Mouse (Mus musculus) testis, adult 2 months (tissue): ENCODE data around the gene Papss1. TPM values are rescaled to one million over a fixed set of nuclear protein-coding genes. Genes with fewer than 3 reads are reported as not detected.

Experiments
- H3K27ac ChIP-seq: fragments of 200-500 bp; 2 replicates; pipeline ENCODE4 v1.5.1; 2012; ENCODE audit warnings: low read depth, low read length; ENCODE audit not compliant: control insufficient read depth, insufficient read depth
- H3K27me3 ChIP-seq: fragments of 200-500 bp; 2 replicates; pipeline ENCODE4 v1.6.1; 2012; ENCODE audit warnings: mild to moderate bottlenecking, low read length, moderate library complexity; ENCODE audit not compliant: control insufficient read depth, insufficient read depth
- H3K36me3 ChIP-seq: fragments of 200-500 bp; 2 replicates; pipeline ENCODE4 v1.6.1; 2012; ENCODE audit warnings: mild to moderate bottlenecking, low read length; ENCODE audit not compliant: control insufficient read depth, insufficient read depth
- H3K4me1 ChIP-seq: fragments of 200-500 bp; 2 replicates; pipeline ENCODE4 v1.6.1; 2012; ENCODE audit warnings: low read length; ENCODE audit not compliant: control insufficient read depth, insufficient read depth
- H3K4me3 ChIP-seq: fragments of 200-500 bp; 2 replicates; pipeline ENCODE4 v1.5.1; 2012; ENCODE audit warnings: low read depth, mild to moderate bottlenecking, low read length, moderate library complexity, mixed read lengths; ENCODE audit not compliant: control insufficient read depth
- CTCF ChIP-seq: fragments of 200-500 bp; IDR thresholded peaks from 2 replicates; pipeline ENCODE4 v1.5.1; 2012; ENCODE audit warnings: low read depth, mild to moderate bottlenecking, inconsistent platforms, low read length, moderate library complexity; ENCODE audit not compliant: control insufficient read depth, insufficient read depth, insufficient replicate concordance
- POLR2A ChIP-seq: fragments of 200-500 bp; IDR thresholded peaks from 2 replicates; pipeline ENCODE4 v1.6.1; 2012; ENCODE audit warnings: low read depth, mild to moderate bottlenecking, inconsistent platforms, low read length, moderate library complexity; ENCODE audit not compliant: control insufficient read depth
- polyA plus RNA-seq: library from polyadenylated mRNA; depleted of rRNA; stranded (reverse); fragments of >200 nt; gene quantifications from 2 replicates; pipeline ENCODE4 v1.2.3, GENCODE M21; 2012

Gene Papss1
- polyA plus RNA-seq, 1 experiment: 5.7 TPM

DNA sequence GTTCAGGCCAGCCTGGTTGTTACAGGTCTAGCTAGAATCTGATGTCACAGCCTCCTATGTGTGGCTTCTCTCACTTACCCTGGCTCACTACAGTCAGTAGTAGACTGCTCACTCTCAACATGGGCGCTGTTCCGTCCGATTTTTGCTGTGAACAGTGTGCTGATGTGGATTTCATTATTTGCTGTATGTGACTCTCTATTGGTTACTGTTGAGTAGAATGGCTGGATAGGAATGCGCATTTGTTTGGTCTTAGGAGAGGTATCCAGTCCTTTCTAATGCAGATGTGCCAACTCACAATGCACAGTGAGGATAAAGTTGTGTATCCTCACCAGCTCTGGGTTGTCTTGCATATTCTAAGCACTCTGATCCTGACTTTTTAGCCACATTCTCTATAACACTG, 62.9 kb downstream of the Papss1 start:
- Histone ChIP-seq H3K36me3 (no peaks in the 10 kb centered on the region), H3K27ac (no peak overlapping the region), H3K4me3 (no peak overlapping the region), H3K27me3 (no peaks in the 10 kb centered on the region), H3K4me1 (no peaks in the 10 kb centered on the region)
- TF ChIP-seq POLR2A: no peak
- TF ChIP-seq CTCF: no peak

DNA sequence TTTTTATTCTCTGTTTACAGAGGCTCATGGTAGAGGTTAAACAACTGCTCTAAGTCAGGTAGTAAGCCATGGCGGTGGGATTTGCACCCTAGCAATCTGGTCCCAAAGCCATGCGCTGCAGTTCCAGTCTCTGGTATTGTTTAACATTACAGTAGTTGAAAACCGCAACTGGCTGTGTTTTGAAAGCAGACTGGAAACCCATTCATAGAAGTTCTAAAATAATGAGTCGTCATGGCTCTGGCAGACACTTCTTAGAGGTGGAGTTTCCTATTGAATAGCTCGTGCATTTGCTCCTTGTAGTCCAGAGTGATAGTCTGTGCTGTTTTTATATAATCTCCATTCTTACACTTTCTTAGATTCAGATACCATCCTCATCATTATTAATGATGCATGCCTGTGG, 63.7 kb downstream of the Papss1 start:
- TF ChIP-seq POLR2A (no peak), CTCF (no peak)
- Histone ChIP-seq H3K4me3 (no peak overlapping the region), H3K4me1 (no peaks in the 10 kb centered on the region), H3K27ac (no peak overlapping the region), H3K27me3 (no peaks in the 10 kb centered on the region), H3K36me3 (no peaks in the 10 kb centered on the region)

DNA sequence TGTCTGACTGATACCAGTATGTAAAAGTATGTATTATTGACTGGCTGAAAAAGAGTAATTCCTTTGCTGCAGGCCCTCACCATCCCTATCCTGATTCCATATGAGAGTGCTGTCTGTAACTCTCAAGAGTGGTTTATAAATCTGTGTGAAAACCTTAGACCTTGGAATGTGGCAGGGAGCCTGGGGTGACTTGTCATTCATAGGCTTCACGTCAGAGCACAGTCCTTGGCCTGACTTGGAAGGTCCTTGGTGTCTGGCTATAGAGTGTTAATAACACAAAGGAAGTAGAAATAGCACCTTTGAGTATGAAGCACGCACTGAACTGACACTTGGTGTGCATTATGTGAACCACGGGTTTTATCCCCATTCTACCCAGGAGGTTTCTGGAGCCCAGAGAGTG, 64.4 kb downstream of the Papss1 start:
- Histone ChIP-seq H3K27me3 (no peaks in the 10 kb centered on the region), H3K4me3 (no peak overlapping the region), H3K36me3 (no peaks in the 10 kb centered on the region), H3K4me1 (no peaks in the 10 kb centered on the region), H3K27ac (no peak overlapping the region)
- no peak for TF ChIP-seq POLR2A
- no peak for TF ChIP-seq CTCF

DNA sequence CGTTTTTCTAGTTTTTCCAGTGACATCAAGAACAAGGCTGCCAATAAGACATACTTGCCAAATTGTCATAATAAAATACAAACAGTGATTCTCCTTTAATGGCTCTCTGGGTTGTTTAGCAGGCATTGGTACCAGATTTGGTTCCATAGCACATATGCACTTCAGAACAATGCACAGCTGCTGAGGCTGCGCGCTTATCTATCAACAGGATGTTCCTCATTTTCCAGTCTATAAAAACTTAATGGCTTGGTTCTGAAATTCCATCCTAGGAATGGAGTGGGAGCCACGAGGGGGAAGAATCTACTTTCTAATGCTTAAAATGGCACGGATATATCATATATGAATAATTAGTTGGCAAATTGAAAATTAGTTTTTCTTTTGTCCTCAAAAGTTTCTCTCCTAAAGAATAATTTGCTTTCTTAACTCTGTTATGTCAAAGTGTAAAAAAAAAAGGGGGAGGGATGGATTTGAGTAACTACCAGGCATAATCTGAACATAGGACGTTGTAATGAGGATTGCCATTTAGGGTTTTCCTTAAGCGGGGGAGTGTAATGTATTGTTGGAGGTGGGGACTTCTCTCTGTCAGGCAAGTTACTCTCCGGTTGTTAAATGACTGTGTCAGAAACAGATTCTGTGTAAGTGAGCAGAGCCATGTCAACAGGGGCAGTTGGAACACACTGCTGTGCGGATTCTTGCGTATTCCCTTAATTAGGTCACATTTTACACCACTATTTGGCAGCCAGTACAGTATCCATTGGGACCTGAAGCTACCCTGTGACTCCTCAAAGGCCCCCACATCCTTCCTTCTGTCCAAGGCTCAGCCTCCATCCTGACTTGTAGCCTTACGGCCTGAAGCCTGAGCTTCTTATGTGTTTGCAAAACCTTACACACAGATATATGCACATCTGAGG, 66.1 kb downstream of the Papss1 start:
- Histone ChIP-seq H3K4me1 (no peaks in the 10 kb centered on the region), H3K27me3 (no peaks in the 10 kb centered on the region), H3K27ac (no peak overlapping the region), H3K4me3 (no peak overlapping the region), H3K36me3 (no peaks in the 10 kb centered on the region)
- no peak for TF ChIP-seq CTCF
- TF ChIP-seq POLR2A: no peak

DNA sequence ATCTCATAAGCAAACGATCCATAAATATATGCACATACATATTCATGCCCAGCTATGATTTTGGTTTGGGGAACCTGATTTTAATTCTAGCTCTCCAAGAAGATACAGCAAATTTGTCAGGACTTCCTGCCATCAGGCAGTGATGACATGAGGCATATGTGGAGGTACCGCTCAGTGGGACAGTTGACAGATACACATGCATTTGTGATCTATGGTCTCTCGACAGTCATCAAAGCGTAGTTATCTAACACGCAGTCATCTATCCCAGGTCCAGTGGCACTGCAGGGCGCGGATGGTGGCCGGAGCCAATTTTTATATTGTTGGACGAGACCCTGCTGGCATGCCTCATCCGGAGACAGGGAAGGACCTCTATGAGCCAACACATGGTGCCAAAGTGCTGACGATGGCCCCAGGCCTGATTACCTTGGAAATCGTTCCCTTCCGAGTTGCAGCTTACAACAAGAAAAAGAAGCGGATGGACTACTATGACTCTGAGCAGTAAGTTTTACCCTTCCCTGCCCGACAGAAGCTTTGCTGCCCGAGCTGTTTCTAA, 66.8 kb downstream of the Papss1 start:
- TF ChIP-seq POLR2A (no peak), CTCF (no peak)
- no peaks in the 10 kb centered on the region for H3K27me3 ChIP-seq
- no peak overlapping the region for H3K4me3 ChIP-seq
- no peak overlapping the region for H3K27ac ChIP-seq
- H3K36me3 ChIP-seq: no peaks in the 10 kb centered on the region
- H3K4me1 ChIP-seq: no peaks in the 10 kb centered on the region

DNA sequence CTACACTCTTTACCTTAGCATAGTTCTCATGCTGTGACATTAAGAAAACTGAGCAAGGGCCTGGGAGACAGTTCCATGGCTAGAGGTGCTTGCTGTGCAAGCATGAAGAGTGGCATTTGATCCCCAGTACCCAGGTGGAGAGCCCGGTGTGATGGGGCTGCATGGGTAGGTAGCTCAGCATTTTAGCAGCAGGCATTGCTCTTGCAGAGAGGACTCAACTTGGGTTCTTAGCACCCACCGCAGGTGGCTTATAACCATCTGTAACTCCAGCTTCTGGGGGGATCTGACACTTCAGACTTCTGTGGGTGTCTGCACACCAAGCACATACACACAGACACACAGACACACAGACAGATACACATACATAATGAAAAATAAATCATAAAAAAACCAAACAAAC, 69.5 kb downstream of the Papss1 start:
- no peaks in the 10 kb centered on the region for H3K27me3 ChIP-seq
- no peaks in the 10 kb centered on the region for H3K36me3 ChIP-seq
- no peak overlapping the region for H3K4me3 ChIP-seq
- H3K27ac ChIP-seq: no peak overlapping the region
- no peaks in the 10 kb centered on the region for H3K4me1 ChIP-seq
- TF ChIP-seq CTCF (no peak), POLR2A (no peak)

DNA sequence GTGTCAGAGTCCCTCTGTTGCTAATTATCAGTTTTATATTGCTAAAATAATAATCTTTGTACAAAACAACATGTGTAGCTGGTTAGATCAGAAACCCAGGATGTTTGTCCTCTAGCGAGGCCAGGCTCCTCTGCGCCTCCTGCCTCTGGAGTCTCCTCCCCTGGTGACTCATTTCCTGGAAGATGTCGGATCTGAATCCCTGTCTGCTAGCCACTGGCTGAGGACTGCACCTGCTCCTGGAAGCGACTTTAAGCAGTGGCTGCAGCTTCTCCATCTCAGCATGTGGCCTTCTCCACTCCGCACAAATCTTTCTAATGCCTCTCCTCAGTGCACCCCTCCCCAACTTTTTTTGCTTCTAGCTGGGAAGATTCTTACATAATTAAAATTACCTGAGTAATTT, 71.6 kb downstream of the Papss1 start:
- no peak for TF ChIP-seq POLR2A
- TF ChIP-seq CTCF: no peak
- Histone ChIP-seq H3K27me3 (no peaks in the 10 kb centered on the region), H3K4me1 (no peaks in the 10 kb centered on the region), H3K4me3 (no peak overlapping the region), H3K27ac (no peak overlapping the region), H3K36me3 (no peaks in the 10 kb centered on the region)
